Mouse (Mus musculus): ENCODE data around the gene Fbf1. TPM values are rescaled to one million over a fixed set of nuclear protein-coding genes. Genes with fewer than 3 reads are reported as not detected.
A peak's percentile ranks its signal among the peaks of the same experiment; 100 is the strongest.

The Fbf1 gene
- total RNA-seq, 2 experiments from 2014 or later = 74.6 to 96.0 TPM

DNA sequence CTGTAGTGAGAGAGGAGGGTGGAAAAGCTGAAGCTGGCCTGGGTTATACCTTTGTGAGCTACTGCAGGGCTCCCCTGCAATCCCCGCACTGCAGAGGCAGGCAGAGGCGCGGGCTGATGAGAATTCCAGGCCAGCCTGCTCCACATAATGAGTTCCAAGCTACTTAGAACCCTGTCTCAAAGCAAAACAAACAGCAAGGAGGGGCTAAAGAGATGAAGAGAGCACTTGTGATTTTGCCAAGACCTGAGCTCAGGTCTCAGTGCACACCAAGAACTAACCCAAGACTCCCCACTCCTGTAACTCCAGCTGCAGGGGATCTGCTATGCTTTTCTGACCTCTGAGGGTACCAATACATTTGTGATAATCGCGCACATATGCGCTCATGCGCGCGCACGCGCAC, 18.4 kb upstream of the Fbf1 start:
- DNase-seq (ENCODE audit: extremely low spot score in 1 of 2, low spot score in 1 of 2) = no peak

DNA sequence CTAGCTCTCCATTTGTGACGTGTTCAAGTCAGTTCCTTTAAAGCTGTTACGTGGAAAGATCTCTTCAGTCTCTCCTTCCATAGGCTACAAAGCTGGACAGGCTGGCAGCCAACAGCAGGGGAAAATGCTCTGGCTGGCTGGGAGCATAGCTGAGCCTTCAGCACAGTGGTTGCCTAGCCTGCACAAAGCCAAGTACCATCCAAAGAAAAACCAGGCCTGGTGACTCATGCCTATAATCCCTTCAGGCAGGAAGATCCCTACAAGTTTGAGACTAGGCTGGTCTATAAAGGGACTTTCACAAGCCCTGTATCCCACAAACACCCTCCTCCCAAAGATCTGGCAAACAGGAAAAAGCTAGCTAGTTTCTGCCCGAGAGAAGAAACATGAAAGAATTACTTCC, 17.9 kb upstream of the Fbf1 start:
- no peak for DNase-seq (ENCODE audit: extremely low spot score in 1 of 2, low spot score in 1 of 2)

DNA sequence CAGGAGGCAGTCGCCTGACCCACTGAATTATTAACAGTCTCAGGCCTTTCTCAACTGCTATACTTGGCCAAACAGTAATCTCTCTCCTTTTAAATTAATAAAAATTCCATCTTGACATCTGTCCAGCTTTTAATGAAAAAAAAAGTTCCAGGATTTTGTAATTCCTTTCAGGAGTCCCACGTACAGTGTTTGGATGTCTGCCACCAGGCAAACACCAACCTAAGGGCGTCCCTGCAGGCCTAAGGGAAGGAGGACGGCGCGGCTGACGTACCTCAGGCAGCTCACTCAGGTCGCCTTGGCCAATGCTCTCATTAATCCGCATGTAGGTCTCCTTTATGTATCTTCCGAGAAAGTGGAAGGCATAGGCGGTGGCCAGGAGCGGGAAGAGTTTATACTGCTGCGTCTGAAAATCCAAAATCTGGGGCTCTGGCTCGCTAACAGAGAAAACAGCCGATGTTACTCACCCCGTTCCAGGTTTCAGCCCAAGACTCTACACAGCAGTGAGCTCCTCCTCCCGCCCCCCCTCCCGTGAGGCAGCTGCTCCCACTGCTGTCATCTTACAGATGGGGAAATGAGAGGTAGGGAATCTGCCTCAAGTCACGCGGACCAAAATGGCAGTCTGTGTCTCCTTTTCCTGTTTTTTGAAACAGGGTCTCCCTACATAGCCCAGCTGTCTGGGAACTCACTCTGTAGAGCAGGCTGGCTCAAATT, 10.6 kb upstream of the Fbf1 start:
- DNase-seq (ENCODE audit: extremely low spot score in 1 of 2, low spot score in 1 of 2) = no peak

DNA sequence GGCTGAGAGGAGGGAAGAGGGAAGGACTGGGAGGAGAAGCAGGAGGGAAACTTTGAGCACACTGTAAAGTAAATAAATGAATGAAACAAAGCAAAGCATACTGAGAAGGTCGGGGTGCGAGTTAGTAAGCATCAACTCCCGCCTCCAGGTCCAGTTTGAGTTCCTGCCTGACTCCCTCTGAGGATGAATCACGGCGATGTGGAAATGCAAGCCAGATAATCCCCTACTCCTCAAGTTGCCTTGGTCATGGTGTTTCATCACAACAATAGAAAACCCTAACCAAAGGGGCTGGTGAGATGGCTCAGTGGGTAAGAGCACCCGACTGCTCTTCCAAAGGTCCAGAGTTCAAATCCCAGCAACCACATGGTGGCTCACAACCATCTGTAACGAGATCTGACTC, 8.0 kb upstream of the Fbf1 start:
- no peak for DNase-seq (ENCODE audit: extremely low spot score in 1 of 2, low spot score in 1 of 2)

DNA sequence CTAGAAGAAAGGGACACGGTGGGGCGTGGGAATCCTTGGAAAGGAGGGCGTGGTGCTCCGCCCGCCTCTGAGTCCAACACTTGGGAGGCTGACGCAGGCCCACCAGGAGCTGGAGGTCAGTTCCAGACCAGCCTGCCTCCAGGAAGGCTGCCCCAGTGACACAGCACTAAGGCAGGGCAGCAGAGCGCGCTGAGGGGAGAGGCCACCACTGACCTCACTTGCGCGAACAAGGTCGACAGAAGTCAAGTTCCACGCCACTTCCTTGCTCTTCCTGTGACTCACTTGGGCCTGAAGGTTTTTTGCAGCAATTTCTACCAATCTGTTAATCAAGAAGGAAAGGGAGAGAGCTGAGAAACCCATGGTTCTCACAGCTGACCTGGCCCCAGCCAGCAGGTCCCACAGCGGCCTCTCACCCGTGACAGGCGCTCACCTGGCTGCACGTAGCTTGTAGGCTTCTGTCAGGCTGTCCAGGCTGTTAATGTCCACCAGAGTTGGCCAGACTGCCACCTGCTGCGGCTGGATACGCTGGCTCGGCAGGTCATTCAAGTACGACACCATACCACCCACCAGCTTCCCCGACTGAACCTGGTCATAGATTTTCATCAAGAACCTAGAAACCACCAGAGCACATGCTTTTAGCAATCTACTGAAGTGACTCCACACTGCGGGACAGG, 6.9 kb upstream of the Fbf1 start:
- no peak for DNase-seq (ENCODE audit: extremely low spot score in 1 of 2, low spot score in 1 of 2)

DNA sequence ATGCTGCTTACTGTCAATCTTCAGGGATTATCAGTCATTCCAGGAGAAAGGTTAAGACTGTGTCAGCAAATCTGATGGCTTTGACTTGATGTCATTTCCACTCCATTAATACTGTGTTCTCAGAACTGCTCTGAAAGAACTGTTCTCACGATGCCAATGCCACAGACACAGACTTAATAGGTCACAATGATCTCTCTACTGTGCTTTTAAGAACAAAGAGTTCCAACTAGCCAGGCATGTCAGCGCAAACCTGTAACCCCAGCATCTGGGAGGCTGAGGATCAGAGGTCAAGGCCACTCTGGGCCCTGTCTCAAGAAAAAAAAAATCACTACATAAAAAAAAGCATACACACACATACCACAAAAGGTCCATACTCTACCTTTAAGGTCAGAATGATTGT, 4.0 kb upstream of the Fbf1 start:
- DNase-seq (ENCODE audit: extremely low spot score in 1 of 2, low spot score in 1 of 2) = no peak

DNA sequence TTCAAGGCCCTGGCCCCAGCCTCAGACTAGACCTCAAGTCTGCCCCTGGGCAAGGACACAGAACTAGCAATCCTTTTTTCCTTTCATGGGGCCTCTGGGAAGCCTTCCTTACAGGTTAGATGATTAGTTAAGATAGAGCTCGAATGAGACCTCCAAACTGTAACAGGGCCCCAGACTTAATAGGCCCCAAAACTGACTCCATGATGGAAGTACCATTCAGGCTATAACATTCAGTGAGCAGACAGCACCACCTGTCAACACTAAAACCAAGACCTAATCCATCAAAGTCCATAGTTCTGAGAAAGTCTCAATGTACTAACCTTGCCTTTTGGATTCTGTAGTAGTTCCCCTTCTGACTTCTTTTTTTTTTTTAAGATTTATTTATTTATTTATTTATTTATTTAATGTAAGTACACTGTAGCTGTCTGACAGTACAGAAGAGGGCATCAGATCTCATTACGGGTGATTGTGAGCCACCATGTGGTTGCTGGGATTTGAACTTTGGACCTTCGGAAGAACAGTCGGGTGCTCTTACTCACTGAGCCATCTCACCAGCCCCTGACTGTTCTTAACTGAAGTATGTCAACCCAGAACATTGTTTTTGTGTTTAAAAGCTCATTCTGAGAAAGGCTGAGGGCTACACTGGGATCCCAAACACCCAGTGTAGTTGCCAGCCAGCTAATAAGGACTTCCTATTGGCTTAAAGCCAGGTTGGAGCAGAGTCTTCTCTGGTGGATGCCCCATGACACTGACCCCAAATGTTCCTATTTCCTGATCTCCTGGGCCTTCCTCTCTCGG, 2.2 kb upstream of the Fbf1 start:
- DNase-seq (ENCODE audit: extremely low spot score in 1 of 2, low spot score in 1 of 2) = no peak

DNA sequence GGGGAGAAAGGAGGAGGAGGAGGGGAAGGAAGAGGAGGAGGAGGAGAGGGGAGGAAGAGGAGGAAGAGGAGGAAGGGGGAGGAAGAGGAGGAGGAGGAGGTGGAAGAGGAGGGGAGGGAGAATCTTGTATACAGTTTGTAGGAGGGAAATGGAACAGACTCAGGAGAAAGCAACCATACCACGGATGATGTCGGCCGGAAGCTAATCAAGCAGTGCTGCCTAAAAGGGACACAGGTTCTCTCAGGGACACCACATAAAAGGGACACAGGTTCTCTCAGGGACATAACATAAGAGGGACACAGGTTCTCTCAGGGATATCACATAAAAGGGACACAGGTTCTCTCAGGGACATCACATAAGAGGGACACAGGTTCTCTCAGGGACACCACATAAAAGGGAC, 1.2 kb upstream of the Fbf1 start:
- no peak for DNase-seq (ENCODE audit: extremely low spot score in 1 of 2, low spot score in 1 of 2)

DNA sequence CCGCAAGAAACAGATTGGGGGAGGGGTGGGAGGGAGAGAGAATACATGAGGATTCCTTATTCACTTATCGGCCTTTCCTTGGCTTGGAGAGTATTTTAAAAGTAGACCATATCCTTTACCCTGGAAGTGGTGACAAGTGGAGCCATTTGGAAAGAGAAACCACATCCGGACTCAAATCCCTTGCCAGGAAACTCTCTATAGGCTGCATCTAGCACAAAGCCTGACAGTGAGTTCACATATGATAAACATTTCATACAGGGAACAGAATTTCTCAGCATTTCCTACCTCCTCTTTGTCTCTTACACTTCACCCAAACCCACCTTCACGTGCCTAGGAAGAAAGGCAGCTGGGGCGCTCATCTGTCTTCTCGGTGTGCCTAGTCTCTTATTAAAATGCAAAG, 734 bp downstream of the Fbf1 start:
- DNase-seq (ENCODE audit: extremely low spot score in 1 of 2, low spot score in 1 of 2) = no peak

DNA sequence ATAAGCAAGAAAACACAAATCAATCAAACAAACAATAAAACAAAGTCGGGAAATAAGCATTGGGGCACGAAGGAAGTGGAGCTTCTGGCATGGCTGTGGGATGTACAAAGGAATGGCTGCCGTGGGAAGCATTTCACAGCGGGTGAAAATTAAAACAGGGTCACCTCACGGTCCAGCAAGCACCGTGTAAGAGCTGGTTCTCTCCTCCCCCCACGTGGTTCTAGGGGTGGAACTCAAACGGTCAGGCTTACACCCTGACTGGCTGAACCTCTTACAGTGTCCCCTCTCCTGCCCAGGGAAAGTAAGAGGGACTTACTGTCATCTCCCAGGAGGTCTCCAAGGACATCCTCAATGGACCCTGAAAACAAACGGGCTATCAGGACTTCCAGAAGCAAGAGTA, 5.0 kb downstream of the Fbf1 start:
- no peak for DNase-seq (ENCODE audit: extremely low spot score in 1 of 2, low spot score in 1 of 2)

DNA sequence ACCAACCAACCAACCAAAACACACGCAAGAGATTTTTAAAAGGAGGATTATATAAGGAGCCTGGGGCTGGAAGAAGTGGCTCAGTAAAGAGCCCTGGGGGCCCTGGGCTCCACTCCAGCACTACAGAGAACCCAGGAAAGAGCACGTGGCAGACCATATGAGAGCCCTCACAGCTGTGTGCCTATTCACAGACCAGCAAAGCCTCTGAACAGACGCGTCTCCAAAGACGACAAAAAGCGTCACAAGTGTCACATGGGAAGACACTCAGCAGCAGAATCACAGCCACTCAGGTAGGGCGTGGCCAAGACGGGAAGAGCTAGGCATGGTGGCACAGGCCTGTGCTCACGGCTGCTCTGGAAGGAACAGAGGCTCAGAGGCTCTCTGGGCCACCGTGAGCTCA, 5.8 kb downstream of the Fbf1 start:
- DNase-seq (ENCODE audit: extremely low spot score in 1 of 2, low spot score in 1 of 2) = peak in 1 of 2 experiments; percentile 24

DNA sequence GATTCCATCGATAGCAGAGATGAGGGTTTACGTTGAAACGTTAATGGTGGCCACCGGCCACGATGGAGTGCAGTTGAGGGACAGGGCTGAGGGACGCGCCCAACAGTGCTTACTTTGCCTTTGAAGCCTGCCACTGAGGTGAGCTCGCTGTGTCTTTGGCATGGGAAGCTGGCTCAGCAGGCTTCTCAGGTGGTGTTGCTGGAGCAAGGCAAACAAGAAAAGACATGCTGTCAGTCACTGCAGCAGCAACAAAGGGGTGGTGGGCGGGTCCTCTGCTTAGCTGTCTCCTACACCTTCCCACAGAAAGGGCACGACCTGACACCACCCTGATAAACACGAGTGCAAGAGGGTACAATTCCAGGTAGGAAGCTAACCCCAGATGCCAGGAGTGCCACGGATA, 6.7 kb downstream of the Fbf1 start:
- DNase-seq (ENCODE audit: extremely low spot score in 1 of 2, low spot score in 1 of 2) = no peak

DNA sequence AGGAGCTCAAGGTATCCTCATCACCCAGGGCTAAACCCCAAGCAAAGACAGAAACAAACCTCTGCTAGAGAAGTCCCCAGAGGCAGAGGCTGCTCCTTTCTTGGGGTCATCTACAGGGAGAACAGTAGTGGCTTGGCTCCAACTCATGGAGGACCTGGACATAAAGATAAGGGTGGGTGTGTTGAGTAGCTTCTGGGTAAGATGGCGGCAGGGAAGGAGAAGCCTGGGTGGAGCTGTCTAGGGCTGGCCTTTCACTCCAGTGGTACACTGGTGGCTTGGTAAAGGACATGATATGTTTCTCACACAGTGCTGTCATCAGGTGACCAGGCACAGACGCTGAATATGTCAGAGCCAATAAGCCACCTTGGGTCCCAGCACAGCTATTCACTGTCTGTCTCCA, 17.0 kb downstream of the Fbf1 start:
- DNase-seq (ENCODE audit: extremely low spot score in 1 of 2, low spot score in 1 of 2) = no peak

DNA sequence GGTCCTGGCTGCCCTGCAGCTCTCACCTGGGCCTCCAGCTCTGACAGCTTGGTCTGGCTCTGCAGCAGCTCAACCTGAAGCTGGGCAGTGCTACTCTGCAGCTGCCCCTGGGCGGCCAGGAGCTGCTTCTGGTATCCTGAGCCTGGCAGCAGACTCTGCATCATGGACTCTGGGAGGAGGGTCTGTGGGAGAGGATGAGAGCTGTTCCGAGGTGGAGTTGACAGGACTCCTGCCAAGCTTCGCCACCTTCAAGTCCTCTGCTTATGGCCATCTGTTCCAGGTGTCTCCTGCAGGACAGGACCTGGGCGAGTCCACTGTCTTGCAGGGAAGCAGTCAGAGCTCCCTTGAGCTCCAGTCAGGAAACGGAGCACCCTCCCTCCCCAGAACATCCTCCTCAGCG, 18.6 kb downstream of the Fbf1 start:
- no peak for DNase-seq (ENCODE audit: extremely low spot score in 1 of 2, low spot score in 1 of 2)

DNA sequence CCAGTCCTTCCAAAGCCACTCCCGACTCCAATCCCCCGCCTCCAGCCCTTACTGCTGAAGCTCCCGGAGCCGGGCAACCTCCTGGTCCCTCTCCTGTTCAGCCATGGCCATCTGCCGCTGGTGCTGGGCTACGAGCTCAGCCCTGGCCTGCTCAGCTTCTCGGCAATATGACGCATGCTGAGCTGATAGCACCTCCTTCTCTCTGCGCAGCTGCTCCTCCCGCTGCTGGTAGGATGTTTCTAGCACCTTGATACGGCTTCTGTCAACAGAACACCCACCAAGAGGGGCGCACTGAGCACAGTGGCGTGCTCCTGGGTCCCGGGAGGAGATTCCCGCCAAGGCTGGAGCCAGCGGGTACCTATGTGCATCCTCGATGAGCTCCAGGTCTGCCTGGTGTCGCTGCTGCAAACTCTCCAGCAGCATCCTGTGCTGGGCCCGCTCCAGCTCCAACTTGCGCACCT, 19.2 kb downstream of the Fbf1 start:
- peak in 1 of 2 experiments; percentile 43 for DNase-seq (ENCODE audit: extremely low spot score in 1 of 2, low spot score in 1 of 2)

DNA sequence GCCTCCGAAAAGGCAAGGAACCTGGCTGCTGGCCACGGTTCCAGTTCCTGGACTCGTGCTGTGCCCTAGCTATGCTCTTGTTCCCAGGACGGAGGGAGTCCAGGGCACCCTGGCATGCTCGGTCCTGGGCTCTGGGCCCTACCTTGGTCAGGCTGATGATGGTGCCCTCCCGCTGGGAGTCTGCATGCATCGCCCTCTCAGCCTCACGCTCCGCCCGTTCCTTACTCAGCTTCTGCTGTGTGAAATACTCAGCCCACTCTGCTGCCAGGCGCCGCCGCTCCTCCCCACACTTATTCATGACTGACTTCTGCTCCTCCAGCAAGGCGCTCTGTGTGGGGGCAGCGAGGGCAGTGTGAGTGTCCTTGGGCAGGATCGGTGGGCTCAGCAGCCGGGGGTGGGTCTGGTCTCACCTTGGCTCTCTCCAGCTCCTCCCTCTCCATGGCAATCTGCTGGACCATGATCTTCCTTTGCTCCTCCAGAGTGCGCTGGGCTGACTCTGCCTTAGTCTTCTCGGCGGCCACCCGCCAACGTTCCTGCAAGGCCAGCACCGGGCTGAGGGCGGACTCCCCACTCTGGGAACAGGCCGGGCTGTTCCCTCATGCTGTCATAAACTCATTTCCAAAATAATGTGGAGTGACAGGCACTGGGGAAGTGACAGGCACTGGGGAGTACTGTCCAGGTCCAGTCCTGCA, 21.5 kb downstream of the Fbf1 start:
- DNase-seq (ENCODE audit: extremely low spot score in 1 of 2, low spot score in 1 of 2) = peak; percentile 46 to 47

DNA sequence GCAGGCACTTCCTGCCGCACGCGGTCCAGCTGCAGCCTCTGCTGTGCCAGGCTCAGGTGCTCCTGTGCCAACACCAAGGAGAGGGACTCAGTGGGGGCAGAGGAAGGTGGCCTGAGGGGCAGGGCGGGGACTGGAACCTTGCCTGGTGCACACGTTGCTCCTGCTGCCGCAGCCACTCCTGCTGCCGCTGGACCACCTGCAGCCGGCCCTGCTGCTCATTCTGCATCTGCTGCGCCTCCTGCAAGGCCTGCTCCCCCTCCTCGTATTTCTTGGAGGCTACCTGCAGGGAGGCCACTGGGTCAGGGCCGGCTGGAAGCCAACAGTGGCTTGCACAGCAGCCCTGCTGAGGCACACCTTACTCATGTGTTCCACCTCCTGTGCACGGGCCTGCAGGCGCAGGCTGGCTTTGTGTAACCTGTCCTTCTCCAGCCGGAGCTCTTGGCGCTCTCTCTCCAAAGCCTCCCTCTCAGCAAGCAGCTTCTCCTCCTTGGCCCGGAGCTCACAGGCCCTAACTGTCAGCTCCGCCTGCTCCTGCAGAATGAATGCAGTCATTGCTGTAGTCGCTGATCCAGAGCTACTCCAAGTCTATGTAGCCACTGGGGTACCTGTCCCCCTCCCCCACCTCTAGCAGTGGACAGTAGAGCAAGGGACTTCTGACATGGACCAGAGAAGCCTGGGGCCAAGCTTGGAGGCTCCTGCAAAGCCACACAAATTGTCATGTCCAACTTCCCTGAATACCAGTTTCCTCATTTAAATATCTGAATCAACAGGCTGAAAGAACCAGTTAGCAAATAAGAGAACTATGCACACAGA, 22.3 kb downstream of the Fbf1 start:
- no peak for DNase-seq (ENCODE audit: extremely low spot score in 1 of 2, low spot score in 1 of 2)

DNA sequence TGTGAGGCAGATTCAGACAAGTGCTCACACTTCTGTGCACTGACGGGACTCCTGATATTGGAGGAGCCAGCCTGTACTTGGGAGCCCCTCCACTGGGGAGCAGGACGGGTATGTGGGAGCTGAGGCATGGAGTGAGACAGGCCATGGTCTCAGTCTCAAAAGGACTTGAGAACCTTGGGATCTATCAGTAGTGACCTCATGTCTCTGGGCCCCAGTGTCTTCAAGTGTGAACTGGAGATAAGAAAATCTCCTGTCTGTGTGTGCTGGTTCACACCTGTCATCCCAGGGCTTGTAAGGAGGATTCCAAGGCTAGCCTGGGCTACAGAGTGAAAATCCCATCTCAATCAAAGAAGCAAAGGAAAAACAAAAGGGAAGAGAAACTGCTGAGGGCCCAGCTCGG, 24.5 kb downstream of the Fbf1 start:
- no peak for DNase-seq (ENCODE audit: extremely low spot score in 1 of 2, low spot score in 1 of 2)

DNA sequence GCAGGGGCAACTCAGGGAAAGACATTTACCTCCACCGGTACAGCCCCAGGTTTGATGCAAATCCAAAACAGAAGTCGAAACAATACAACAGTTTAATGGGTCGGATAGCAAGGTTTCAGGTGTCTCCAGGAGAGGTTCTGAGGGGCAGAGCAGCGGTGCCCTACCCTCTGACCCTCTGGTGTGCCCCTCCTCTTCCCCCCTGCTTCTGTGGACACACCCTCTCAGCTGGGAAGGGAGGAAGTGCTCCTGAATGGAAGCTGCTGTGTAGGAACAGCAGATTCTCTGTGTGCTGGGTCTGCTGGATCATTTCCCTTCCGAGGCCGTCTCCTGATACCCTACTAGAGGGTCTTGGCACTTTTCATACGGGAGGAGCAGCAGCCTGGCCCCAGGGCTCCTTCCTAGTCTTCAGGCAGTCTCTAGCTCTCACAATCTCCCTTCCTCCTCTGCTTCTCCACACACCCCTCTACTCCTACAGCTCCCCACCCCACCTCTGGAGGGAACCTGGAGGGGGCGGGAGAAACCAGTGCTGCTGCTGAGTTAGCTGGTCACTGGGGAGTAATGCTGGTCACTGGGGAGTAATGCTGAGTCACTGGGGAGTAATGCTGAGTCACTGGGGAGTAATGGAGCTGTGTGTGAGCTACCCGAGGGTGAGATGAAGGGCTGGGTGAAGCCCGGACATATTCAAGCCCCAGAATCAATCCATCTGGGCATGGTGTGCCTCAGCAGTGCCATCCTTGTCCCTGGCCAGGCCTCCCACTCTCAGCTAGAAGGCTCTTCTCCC, 25.6 kb downstream of the Fbf1 start:
- DNase-seq (ENCODE audit: extremely low spot score in 1 of 2, low spot score in 1 of 2) = no peak
